Mouse (Mus musculus) heart, postnatal 14 days (tissue): Measurements from ENCODE around the gene Gm20920. TPM values are rescaled to one million over a fixed set of nuclear protein-coding genes. Genes with fewer than 3 reads are reported as not detected.
"Not testable (repeated sequence)": the region's sequence is repeated elsewhere in the genome, so short reads cannot be mapped to it uniquely, and the experiment has no call there.

Experiments
- DNase-seq, 2 experiments: peaks; one replicate each; pipeline ENCODE4 v3.0.0; 2021 to 2022
- intact Hi-C: fragments of 180-260 bp; cut with DNase I; formaldehyde crosslinking; loops from one replicate; pipeline ENCODE4 v1.15.1; 2025
- long read RNA-seq, 2 experiments: library from polyadenylated mRNA; stranded (forward); transcript quantifications; one replicate each; pipeline ENCODE4 v2.0.0; 2021
- total RNA-seq, 2 experiments: library from RNA; stranded (reverse); gene quantifications; 2 replicates each; pipeline ENCODE4 v1.2.3; 2021

The Gm20920 gene
- total RNA-seq = not detected
- long read RNA-seq, experiment 1 = 0 reads
- long read RNA-seq, experiment 2 = 0 reads

DNA sequence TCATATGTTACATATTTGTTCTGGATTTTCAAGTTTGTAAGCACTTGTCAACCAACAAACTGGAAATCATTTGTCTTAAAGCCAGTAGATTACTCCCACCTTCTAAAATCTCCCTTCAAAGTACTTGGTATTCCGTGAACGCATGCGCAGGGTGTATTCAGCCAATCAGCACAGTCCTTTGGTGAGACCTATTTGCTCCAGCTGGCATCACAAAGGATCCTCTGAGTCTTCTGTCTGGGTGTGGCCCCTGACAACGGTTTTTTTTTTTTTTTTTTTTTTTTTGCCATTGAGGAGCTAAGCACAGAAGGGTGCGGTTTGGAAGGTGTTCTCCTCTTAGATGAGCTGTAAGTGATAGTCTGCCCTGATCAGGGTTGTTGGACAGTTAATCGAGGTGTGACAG is at the start of gene Gm20920:
Gene Gm20920, plus strand, starts transcription at position 301 of the 400 bp plus-strand sequence.
- intact Hi-C loops, DNase-seq: not testable (repeated sequence)
